Mouse (Mus musculus) cerebellum, postnatal 4 days (tissue): ENCODE results near the gene Ahnak2.

Source experiments
- DNase-seq, 2 experiments: peaks; one replicate each; pipeline ENCODE4 v3.0.0; 2022; ENCODE audit warnings: low spot score in 2 of 2, mixed read lengths in 1 of 2

The Ahnak2 gene

DNA sequence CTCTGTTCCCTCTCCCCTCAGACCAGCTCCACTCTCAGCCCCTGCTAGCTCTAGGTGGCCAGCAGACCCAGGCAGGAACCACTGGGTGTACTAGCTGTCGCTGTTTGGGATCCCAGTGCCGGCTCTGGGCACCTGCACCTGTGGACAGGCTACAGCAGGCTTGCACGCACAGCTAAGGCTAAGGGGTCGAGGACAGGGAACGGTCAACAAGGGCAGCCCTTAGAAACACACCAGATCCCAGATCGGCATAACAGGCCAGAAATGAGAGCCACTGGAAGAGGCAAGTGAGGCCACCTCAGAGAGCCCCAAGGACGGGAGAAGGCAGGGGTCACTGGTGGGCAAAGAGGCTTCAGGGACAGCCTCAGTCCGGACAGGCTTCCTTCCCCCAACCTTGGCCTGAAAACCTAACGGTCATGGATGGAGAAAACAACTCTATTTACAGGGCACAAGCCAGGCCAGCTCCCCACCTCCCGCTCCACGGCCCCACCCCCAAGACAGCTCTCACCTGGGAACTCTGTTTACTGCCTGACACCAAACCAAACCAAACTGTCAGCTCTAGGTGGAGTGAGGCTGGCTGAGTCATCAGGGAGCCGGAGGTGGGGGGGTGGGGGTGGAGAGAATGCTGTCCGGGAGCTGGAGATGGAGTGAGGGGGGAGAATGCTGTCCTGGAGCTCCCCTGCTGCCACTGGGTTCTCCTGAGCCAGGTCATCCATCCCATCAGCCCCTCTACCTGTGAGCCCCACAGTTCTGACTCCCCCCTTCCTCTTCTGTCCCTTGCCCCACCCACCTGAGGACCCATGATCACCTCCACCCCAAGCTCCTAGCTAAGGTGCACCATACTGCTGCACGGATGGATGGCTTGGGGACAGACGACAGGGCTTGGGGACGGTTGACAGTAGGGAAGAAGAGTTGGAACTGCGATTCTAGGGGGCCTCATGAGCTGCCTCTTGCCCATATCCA lies 5.6 kb downstream of the Ahnak2 start:
- no peak for DNase-seq

DNA sequence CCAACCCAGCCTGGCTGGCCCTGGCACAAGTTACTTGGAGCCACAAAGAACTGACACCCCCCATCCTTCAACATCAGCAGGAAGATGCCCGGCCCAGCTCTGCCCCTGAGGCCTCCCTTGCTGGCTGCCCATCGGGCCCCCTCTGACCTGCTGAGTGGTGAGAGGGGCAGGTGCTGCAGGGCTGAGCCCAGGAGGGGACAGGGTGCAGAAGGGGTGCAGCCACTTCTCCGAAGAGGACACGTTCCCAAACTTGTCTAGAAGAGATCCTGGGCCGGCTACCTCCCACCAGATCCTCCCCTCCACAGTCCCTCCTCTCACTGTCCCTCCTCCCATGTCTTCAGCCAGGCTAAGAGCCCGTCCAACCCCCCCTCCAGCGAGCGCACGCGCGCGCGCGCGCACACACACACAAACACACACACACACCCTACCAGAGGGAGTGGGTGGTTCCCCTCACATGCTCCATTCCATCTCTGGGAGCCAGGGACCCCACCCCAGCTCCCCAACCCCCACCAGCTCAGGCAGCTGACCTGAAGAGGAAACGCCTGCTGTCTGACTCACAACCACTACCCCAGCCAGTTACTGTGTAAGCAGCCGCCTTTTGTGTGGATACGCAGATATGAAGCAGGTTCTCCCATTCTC lies 6.9 kb downstream of the Ahnak2 start:
- no peak for DNase-seq

DNA sequence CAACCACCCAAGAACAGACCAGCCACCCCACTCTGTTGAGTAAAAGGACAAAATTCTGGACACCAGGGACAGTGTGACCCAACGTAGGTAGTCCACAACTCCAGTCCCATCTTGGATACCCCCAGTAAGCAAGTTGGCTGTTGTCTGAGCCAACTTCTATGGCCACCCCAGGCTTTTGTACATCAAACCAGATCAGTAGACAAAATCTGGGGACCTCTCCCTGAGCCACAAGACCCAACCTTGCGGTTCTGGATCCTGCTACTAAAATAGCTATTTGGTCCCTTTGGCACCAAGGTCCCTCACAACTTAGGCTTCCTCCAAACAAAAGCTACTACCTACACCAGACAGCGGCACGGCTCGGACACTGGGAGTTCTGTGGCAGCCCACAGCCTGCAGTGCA lies 7.5 kb downstream of the Ahnak2 start:
- no peak for DNase-seq

DNA sequence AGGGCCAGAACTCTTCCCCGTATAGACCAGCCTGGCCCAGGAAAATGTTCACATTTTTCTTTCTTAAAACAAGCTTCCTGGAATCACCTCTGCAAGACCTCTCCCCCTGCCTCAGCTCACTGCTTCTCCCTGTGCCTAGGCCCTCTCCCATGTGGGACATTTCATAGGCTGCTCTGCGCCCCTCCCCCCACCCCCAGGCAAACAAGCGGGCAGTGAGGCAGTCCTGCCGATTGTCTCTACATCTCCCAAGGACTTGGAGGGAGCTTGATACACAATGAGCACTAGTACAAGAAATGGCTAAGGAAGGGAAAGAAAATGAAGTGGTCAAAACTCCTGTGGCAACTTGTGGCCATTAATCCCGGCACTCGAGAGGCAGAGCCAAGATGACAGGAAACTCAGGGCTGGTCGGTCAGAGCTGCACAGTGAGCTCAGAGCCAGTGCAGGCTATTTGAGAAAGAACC lies 8.1 kb downstream of the Ahnak2 start:
- no peak for DNase-seq

DNA sequence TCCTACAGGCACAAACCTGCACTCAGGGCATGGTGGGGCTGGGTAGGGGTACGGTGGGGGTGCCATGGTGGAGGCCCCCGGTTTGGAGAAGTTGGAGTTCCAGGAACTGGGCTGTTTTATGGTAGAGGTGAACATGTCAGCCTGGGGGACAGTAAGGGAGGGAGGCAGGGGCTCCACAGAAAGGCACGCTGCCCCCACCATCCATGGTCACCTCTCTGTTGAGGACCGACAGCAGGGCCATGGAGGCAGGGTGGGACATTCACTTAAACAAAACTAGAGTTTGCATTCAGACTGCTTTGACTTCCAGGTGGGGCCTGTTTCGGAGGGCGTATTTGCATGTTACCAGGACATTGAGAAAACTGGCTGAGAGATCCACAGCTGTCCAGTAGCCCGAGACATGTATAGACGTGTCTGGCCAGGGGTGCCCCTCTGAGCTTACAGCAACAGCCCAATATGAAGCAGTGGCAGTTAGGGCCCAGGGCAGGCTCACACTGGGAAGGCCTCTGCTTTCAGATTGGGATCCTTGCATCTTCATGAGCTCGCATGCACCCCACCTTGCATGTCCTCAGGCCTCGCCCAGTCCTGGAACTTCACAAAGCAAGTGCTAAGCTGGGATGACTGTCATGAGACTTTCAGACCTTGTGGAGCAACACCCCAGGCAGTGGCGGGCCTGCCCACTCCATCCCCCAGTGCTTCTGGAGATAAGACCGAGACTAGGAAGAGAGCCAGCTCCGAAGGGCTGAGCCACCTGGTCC lies 8.7 kb downstream of the Ahnak2 start:
- DNase-seq, result no peak

DNA sequence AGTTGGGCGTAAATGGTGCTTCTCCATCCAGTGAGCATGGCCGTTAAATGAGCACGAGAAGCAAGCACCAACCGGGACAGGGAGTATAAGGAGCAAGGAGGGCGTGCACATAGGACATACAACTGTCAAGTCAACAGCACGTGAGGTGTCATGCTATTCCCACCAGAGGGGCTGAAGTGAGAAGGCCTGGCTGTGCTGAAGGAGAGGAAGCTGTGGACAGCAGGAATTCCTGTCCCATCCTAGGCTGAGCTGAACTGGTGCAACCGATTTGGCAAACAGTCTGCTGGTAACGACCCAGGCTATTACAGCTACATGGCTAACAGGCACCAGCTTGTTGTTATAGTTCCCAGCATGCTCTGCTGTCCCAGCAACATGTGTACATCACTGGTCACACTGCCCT lies 11.4 kb downstream of the Ahnak2 start:
- DNase-seq, result no peak

DNA sequence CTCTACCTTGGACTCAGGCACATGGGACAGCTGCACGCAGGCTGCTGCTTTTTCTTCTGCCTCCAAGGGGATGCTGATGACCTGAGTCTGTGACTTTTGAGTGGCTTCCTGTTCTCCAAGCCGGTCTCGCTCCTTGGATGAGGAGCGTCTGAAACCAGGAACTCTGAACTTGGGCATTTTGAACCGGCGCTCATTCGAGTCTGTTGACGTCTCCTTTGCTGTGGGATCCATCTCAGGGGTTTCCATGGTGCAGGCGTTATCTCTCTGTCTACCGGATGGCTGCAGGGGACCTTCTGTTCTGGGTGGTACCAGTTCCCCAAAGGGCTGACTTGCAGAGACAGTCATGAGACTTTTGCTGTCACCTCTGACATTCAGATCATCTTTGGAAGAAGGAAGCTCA lies 28.0 kb downstream of the Ahnak2 start:
- no peak for DNase-seq

DNA sequence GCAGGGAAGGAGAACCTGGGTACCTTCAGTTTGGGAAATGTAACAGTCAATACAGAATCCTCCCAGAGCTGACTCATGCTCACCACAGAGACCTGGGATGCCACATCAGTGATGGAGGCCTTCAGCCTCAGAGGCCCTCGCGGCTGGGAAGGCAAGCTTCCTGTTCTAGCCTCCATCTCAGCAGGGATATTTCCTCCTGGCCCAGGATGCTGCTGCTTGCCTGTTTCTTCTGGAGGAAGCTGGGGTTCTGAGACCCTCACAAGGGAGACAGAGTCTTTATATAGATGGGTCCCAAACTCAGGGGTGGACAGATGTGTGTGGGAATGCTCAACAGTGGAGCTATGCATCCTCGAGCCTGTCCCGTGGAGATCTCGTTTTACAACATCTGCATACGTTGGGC lies 28.4 kb downstream of the Ahnak2 start:
- DNase-seq, result no peak

DNA sequence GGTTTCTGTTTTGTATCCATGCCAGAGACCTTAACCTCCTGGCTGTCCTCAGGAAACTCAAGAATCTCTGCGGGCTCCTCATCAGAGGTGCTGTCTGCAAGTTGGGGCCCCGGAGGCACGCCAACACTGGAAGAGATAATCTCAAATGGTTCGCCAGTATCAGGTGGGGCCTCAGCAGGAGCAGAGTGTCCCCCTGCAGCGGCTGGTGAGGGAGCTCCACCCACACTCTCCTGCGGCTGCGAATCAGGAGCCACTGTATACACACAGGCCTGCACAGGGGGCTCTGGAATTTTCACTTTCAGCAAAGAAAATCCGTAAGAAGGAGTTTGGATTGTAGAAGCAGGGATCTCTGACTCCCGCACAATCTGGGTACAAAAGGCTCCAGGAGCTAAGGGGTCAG lies 29.1 kb downstream of the Ahnak2 start:
- no peak for DNase-seq

DNA sequence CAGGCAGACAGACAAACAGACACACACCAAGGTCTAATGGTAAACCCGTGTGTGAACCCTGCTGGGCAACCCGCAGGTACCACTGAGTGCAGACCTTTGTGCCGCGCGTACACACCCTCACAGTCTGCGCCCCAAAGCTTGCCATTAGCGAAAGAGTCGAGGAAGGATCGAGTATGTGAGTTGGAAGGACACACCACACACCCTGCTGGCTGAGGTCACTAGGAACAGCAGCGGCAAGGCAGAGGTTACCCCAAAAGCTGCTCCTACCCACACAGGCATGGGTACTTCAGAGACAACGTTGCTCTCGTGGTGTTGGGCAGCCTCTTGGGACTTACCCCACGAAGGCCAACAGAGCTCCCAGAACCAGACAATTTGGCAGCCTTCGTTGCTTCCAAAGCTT lies 30.2 kb downstream of the Ahnak2 start:
- DNase-seq, result no peak

DNA sequence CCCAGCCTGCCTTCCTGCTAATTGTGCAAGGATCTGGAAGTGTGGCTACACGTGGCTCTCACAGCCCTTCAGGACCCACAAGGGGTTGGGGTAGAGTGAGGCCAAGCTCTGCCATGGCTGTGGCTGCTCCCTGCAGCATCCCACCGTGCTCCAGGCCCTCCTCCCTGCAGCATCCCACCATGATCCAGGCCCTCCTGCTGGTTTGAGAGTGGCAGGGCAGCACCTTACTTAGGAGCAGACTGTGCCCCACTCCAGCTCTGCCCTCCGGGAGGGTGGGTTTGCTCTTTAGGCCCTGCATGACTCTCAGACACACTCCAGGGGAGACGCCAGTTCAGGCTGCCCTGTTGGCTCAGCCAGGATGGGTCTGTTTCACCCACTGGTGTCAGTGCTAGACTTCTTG lies 32.1 kb downstream of the Ahnak2 start:
- no peak for DNase-seq

DNA sequence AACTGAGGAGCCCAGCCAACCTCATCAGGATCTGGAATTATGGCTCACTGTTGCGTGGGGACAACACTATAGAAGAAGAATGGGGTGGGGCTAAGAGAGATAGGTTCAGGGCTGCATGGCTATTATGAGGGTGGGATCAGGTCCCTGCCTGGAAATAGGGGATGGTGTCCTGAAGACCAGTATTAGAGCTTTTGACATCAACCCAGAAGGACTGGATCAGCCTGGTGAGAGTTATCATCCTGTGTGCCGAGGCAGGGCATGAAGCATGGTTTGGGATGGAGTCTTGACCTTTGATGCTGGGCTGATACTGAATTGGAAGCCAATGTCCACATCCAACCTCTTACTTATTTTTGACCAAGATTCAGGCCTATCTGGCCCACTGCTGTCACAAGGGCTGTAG lies 32.7 kb downstream of the Ahnak2 start:
- DNase-seq, result no peak

DNA sequence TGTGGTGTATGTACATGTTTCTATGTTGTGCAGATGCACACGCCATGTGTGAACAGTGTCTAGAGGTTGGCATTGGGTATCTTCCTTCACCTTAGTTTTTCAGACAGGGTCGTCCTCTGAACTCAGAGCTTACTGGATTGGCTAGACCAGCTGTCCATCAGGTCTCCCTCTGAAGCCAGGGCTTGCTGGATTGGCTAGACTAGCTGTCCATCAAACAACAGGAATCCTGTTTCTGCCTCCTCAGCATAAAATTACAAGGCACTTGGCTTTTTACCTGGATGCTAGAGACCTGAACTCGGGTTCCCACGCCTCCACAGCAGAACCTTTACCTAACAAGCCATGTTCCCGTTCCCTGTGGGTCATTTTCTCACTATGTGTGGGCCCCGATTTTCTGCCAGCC lies 33.4 kb downstream of the Ahnak2 start:
- no peak for DNase-seq

DNA sequence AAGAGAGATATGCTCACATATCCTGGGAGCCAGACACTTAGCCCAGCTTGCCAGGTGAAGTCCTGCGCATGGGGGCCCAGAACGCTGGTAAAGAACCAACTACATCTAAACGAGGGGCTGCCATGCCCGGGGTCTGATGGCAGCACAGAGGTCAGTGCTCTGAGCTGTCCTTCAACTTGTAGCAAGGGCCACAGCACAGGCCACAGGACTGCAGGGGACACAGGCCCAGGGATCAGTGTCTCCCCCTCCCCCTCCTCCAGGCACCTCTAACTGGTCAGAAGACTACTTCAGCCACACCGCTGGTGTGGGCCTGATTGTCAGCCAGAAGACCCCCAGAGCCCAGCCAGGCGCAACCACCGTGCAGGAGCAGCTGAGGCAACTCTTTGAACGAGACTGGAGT lies 34.3 kb downstream of the Ahnak2 start:
- no peak for DNase-seq

DNA sequence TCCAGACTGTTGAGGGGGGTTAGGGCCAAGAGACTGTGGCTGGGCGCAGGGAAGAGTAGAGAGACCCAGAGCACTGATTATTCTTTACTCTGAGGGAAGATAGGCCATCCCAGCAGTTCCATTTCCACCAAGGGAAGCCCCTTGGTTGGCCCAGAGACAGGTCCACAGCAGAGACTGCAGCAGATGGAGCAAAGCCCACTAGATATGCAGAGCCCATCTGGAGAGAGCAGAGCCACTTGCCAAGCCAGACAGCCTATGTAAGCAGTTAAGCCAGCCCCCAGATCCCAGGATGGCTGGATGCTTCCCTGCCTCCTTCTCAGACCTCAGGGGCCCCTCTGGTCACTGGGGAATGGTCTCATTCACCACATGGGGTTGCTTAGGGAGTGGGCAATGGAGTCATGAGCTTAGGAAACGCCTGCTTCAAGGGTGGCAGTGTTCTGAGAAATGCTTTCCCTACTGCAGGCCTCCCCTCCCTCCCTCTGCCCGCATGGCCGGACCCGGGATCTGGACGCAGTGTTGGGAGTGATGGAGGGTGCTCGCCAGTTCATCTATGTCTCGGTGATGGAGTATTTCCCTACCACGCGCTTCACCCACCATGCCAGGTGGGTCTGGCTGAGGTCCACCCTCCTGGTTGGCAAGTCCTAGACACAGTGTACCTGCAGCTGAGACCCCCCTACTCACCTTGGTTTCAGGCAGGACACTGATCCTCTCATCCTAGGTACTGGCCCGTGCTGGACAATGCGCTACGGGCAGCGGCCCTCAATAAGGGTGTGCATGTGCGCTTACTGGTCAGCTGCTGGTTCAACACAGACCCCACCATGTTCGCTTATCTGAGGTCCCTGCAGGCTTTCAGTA lies 35.2 kb downstream of the Ahnak2 start:
- no peak for DNase-seq

DNA sequence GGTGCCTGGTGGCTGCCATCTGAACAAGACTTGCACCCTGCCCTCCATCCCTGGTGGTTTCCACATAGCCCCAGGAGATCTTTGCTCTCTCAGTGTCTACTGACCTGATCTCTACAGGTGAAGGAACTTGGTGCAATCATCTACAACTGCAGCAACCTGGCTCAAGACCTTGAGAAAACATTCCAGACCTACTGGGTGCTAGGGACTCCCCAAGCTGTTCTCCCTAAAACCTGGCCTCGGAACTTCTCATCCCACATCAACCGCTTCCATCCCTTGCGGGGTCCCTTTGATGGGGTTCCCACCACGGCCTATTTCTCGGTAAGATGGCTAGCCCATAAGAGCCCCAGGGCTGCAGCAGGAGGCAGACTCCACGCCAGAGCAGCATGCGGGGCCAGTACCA lies 35.9 kb downstream of the Ahnak2 start:
- DNase-seq, result no peak

DNA sequence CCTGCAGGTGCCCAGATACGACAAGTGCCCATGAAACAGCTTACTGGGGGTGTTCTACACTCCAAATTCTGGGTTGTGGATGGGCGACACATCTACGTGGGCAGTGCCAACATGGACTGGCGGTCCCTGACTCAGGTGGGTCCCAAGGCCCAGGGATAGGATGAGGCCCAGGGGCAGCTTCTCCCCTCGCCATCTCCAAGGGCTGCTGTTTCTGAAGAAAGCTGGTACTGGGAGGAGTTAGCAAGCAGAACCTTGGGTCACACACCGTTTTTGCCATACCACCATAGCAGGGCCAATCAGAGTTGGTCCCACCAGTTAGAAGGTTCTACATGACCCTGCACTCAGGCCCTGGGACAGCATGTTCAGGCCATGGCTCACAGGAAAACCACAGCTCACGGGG lies 37.5 kb downstream of the Ahnak2 start:
- no peak for DNase-seq

DNA sequence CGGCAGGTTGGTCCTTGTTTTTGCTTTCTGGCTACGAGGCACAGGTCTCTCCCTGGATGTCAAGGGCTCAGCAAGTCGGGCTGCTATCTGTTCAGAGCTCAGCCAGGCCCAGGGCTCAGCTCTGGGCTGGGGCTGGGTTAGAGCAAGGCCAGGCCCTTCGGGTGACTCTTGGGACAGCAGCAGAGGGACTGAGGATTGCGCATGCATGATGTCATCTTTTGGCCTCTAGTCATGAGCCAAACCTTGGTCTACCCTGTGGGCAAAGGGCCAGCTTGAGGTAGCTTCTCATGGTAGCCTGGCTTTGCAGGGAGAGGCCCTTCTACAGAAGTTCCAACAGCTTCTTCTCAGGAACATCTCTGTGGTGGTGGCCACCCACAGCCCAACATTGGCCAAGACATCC lies 38.3 kb downstream of the Ahnak2 start:
- DNase-seq, result no peak

DNA sequence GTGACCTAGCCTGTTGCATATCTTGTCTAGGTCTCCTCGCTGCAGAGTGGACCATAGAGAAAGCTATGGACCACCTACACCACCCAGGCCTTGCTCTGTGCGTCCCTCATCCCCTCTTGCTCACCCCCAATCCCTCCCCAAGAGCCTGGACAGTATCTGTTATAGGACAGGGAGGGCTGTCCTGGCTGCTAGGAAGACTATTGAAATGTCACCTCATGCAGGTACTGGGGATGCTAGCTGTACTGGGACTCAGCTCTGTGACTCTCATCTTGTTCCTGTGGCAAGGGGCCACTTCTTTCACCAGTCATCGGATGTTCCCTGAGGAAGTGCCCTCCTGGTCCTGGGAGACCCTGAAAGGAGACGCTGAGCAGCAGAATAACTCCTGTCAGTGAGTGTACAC lies 39.3 kb downstream of the Ahnak2 start:
- DNase-seq, result no peak

DNA sequence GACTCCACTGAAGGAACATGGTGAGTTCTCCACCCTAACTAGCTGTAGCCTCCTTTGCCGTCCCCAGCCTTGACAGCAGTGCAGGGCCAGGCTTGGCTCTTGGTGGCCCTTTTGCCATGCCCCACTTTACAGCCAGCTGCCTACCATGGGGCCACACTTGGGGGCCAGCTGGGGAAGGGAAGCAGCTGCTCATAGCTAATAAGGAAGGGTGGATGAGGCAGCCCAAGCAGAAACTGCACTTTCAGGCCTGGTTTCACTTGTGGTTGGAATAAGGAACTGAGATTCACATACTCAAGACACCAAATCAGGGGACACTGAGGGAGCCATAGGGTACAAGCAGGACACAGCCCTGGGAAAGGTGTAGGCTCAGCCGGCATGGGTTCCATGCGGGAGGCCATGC lies 40.4 kb downstream of the Ahnak2 start:
- DNase-seq, result no peak

DNA sequence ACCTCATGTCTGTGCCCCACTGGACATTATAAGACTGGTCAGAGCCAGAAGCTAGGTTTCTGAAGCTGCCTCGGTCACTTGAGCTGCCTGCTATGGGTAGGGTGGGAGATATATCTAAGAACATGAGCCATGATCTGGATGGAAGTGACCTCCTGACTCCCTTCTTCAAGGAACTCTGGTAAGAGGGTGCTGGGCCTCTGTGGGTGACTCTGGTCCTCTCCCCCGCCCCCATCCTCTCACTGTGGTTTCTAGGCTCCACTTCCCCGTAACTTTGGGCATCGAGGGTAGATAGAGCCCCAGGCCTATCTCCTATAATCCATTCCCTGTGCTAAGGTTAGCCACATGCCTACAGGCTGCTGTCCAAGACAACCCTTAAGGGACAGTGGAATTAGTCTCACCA lies 41.0 kb downstream of the Ahnak2 start:
- no peak for DNase-seq
